Mouse (Mus musculus) erythroblast, embryonic 14.5 days (primary cell): ENCODE data around the gene Polr1b.

ENCODE experiments used
- GATA1 ChIP-seq: IDR thresholded peaks from 2 replicates; pipeline ENCODE4 v1.6.1; 2012; ENCODE audit warnings: low read length, inconsistent platforms, mixed read lengths
- TAL1 ChIP-seq: IDR thresholded peaks from 3 replicates; pipeline ENCODE4 v1.6.1; 2012; ENCODE audit warnings: low read length, inconsistent platforms, mixed read lengths

- TF ChIP-seq GATA1 (no peak), TAL1 (no peak)
Measured at GRCm38 (mm10) chr2:129052451-129052983, 48.3 kb upstream of the Polr1b start.
